Mouse (Mus musculus) intestine, postnatal 0 days (tissue): ENCODE data around the gene Pgbd5. TPM values are rescaled to one million over a fixed set of nuclear protein-coding genes. Genes with fewer than 3 reads are reported as not detected.

ENCODE experiments used
- ATAC-seq: fragments of 200-750 bp; cut with Nextera tagmentation; 2 replicates; pipeline ENCODE4 v1.8.0; 2017; ENCODE audit warnings: mild to moderate bottlenecking, moderate TSS enrichment, moderate library complexity
- H3K27ac ChIP-seq: fragments of 300-500 bp; sonication (generic); 2 replicates; pipeline ENCODE4 v1.5.1; 2014; ENCODE audit warnings: mild to moderate bottlenecking, low read depth, low read length, moderate library complexity
- H3K27me3 ChIP-seq: fragments of 300-500 bp; sonication (generic); replicated peaks from 2 replicates; pipeline ENCODE4 v1.6.1; 2014; ENCODE audit warnings: low read length, mixed read lengths; ENCODE audit not compliant: control insufficient read depth, insufficient read depth
- H3K36me3 ChIP-seq: fragments of 300-500 bp; sonication (generic); 2 replicates; pipeline ENCODE4 v1.6.1; 2014; ENCODE audit warnings: mild to moderate bottlenecking, moderate library complexity; ENCODE audit not compliant: control insufficient read depth, insufficient read depth
- H3K4me1 ChIP-seq: fragments of 300-500 bp; sonication (generic); replicated peaks from 2 replicates; pipeline ENCODE4 v1.6.1; 2014; ENCODE audit warnings: antibody characterized with exemption, low read length, mixed read lengths; ENCODE audit not compliant: control insufficient read depth, insufficient read depth
- H3K4me2 ChIP-seq: fragments of 300-500 bp; sonication (generic); replicated peaks from 2 replicates; pipeline ENCODE4 v1.6.1; 2014; ENCODE audit warnings: low read depth, mild to moderate bottlenecking, moderate library complexity
- H3K4me3 ChIP-seq: fragments of 300-500 bp; sonication (generic); 2 replicates; pipeline ENCODE4 v1.5.1; 2014; ENCODE audit warnings: low read depth, low read length
- H3K9ac ChIP-seq: fragments of 300-500 bp; sonication (generic); 2 replicates; pipeline ENCODE4 v1.6.1; 2014; ENCODE audit warnings: mild to moderate bottlenecking, low read depth, low read length
- H3K9me3 ChIP-seq: fragments of 300-500 bp; sonication (generic); 2 replicates; pipeline ENCODE4 v1.6.1; 2016; ENCODE audit warnings: mixed run types; ENCODE audit not compliant: control insufficient read depth
- CTCF ChIP-seq: sonication (generic); IDR thresholded peaks from 2 replicates; pipeline ENCODE4 v1.5.1; 2016; ENCODE audit warnings: low read depth, mild to moderate bottlenecking, control low read depth, antibody characterized with exemption, moderate library complexity
- WGBS: fragments of 180-500 bp; shearing (Covaris S2); extraction: QIAGEN DNeasy Blood & Tissue Kit; methylation state at CpG from one replicate; pipeline ENCODE4 v1.1.7; 2014; 5-methylcytosine and 5-hydroxymethylcytosine counted together
- polyA plus RNA-seq: library from polyadenylated mRNA; unstranded; fragments of >200 nt; fragmentation: Nextera tagmentation; extraction: Ambion mirVana; gene quantifications from 2 replicates; pipeline ENCODE4 v1.2.1, GENCODE M21; 2015

The Pgbd5 gene
- polyA plus RNA-seq, 1 experiment from 2014 or later: 1.9 TPM

DNA sequence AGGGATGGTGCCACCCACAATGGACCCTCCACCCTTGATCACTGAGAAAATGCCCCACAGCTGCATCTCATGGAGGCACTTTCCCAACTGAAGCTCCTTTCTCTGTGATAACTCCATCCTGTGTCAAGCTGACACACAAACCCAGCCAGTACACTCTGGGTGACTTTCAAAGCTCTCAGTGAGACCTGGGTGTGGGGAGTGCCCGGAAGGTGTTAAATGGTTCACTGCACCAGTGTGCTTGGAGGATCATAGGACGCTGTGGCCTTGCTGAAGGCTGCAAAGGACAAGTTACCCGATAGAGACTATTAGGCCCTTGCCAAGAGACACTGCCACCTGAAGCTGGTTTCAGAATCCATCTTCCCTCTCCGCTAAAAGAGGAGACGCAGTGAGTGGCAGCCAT, 36.2 kb upstream of the Pgbd5 start:
- H3K27ac ChIP-seq: no peak overlapping the region
- H3K4me1 ChIP-seq: no peaks in the 10 kb centered on the region
- H3K27me3 ChIP-seq: no peaks in the 10 kb centered on the region
- no peak for TF ChIP-seq CTCF
- H3K4me2 ChIP-seq: no peak overlapping the region
- no peak overlapping the region for H3K4me3 ChIP-seq
- 83% methylated on average over 5 of the region's 5 CpGs for WGBS
- H3K9me3 ChIP-seq: no peaks in the 10 kb centered on the region
- H3K36me3 ChIP-seq: no peaks in the 10 kb centered on the region
- ATAC-seq: no peak
- H3K9ac ChIP-seq: no peak overlapping the region

DNA sequence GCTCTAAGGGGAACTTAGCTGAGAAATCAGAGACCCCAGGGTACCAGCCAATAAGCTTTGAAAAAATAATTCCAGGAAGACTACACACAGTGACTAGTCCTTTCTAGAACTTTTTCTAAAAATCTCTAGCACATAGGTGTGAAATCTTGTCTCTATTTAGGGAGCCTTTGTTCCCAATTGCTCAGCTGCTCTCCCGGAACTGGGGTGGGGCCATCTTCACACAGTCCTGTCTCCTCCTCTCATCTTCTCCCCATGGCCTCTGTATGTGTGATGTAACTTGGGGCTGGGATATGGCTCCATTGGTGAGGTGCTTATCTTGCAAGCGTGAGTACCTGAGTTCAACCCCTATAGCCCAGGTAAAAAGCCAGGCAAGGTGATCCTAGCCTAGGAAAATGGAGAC, 25.2 kb upstream of the Pgbd5 start:
- Histone ChIP-seq H3K36me3 (no peaks in the 10 kb centered on the region), H3K27ac (no peak overlapping the region), H3K27me3 (no peaks in the 10 kb centered on the region), H3K4me3 (no peak overlapping the region), H3K9ac (no peak overlapping the region), H3K4me1 (no peaks in the 10 kb centered on the region), H3K4me2 (no peak overlapping the region), H3K9me3 (no peaks in the 10 kb centered on the region)
- TF ChIP-seq CTCF: no peak
- ATAC-seq: no peak
- 69% methylated on average over 2 of the region's 2 CpGs for WGBS

DNA sequence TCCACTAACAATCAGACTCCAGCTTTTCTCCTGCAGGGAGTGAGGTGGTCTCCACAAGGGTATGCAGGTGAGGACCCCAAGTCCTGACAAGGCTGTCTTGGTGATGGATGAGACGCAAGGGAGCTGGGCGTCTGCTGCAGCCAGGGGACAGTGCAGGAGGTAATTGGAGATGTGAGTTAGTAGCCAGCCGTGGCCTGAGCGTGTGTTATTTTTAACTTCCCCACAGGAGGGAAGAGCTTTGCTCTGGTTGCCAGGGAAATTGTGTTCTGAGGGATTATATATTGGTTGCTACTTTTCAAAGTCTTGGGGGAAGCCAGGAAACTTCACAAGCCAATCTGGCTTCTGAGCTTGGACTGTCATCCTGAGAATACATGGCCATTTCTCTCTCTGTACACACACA, 23.7 kb upstream of the Pgbd5 start:
- no peak overlapping the region for H3K4me2 ChIP-seq
- no peaks in the 10 kb centered on the region for H3K9me3 ChIP-seq
- no peaks in the 10 kb centered on the region for H3K4me1 ChIP-seq
- ATAC-seq: no peak
- H3K27ac ChIP-seq: no peak overlapping the region
- no peaks in the 10 kb centered on the region for H3K27me3 ChIP-seq
- H3K9ac ChIP-seq: no peak overlapping the region
- H3K4me3 ChIP-seq: no peak overlapping the region
- TF ChIP-seq CTCF: no peak
- WGBS: 25% methylated on average over 4 of the region's 4 CpGs
- no peaks in the 10 kb centered on the region for H3K36me3 ChIP-seq

DNA sequence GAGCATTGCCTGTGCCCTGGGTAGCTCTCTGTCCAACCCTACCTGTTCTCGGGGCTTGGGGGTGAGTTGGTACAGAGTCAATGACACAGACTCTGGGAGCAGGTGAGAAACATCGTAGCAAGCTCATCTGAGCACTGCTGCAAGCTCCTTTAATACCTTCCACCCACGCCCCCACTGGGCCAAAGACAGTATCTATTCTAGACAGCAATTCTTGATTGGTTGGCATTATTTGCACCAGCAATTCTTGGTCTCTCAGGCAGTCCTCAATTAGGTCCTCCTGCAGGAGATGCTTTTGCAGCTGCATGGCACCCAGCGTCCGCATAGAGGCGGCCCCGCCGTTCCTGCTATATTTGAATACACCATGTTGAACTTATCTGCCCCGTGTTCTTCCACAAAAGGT, 22.7 kb upstream of the Pgbd5 start:
- H3K9me3 ChIP-seq: no peaks in the 10 kb centered on the region
- H3K27ac ChIP-seq: no peak overlapping the region
- TF ChIP-seq CTCF: no peak
- no peak overlapping the region for H3K4me2 ChIP-seq
- no peak for ATAC-seq
- H3K36me3 ChIP-seq: no peaks in the 10 kb centered on the region
- no peak overlapping the region for H3K4me3 ChIP-seq
- no peaks in the 10 kb centered on the region for H3K4me1 ChIP-seq
- no peak overlapping the region for H3K9ac ChIP-seq
- H3K27me3 ChIP-seq: no peaks in the 10 kb centered on the region
- 80% methylated on average over 9 of the region's 9 CpGs for WGBS

DNA sequence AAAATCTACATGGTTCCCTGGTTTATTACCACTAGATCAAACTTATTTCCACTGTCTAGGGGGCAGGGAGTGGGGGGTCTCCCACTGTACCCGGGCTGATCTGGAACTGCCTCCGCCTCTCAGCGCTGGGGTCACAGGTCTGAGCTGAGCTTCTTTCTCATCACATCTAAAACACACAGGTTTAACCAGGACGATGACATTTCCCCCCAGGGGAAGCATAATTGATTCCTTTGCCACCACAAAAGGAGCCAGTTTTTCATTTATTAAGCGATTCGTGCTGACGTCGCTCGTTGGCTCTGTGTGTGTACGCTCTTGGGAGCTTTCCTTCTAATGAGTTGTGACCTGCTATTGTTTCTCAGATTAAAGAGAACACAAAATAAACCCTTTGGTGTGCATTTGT, 21.6 kb upstream of the Pgbd5 start:
- Histone ChIP-seq H3K27ac (no peak overlapping the region), H3K36me3 (no peaks in the 10 kb centered on the region), H3K9me3 (no peaks in the 10 kb centered on the region), H3K4me2 (no peak overlapping the region), H3K9ac (no peak overlapping the region), H3K4me3 (no peak overlapping the region), H3K4me1 (no peaks in the 10 kb centered on the region), H3K27me3 (no peaks in the 10 kb centered on the region)
- 75% methylated on average over 10 of the region's 10 CpGs for WGBS
- ATAC-seq: no peak
- TF ChIP-seq CTCF: no peak

DNA sequence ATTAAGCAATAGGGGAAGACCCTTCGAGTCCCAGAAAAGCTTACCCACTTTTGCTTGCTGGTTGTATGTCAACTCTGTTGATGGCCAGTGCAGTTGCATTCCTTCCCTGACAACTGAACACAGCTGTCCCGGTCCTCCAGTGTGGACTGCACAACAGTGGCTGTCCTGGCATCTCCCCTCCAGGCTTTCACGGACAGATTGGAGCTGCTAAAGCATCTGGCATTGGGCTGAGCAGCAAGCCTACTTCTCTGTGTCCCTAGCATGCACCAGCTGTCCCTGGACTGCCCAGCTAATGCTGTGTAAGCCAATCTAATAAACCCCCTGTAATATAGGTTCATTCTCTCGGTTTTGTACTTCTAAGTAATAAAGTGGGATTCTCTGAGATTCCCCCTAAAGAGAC, 21.2 kb upstream of the Pgbd5 start:
- whole genome bisulfite sequencing: 63% methylated on average over 4 of the region's 4 CpGs
- H3K4me3 ChIP-seq: no peak overlapping the region
- H3K9me3 ChIP-seq: no peaks in the 10 kb centered on the region
- no peak for ATAC-seq
- H3K27me3 ChIP-seq: no peaks in the 10 kb centered on the region
- no peaks in the 10 kb centered on the region for H3K4me1 ChIP-seq
- H3K4me2 ChIP-seq: no peak overlapping the region
- H3K27ac ChIP-seq: no peak overlapping the region
- no peak overlapping the region for H3K9ac ChIP-seq
- H3K36me3 ChIP-seq: no peaks in the 10 kb centered on the region
- no peak for TF ChIP-seq CTCF

DNA sequence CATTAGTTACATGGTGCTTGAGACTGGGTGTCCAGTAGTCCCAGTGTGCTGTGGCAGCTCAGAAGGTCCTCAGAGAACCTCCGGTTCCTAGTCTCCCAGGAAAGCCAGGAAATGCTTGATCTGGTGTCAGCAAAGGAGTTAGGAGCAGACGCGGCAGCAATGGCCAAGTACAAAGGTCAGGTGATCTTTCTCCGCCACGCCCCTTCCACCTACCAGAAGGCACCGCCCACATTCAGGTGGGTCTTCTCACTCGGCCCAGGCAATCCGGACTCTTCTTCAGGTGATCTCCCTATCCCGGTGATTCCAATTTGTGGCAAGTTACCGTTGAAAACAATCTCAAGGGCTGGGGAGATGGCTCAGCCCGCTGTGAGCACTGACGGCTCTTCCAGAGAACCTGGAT, 20.2 kb upstream of the Pgbd5 start:
- no peaks in the 10 kb centered on the region for H3K36me3 ChIP-seq
- TF ChIP-seq CTCF: no peak
- H3K4me3 ChIP-seq: no peak overlapping the region
- H3K4me1 ChIP-seq: no peaks in the 10 kb centered on the region
- no peaks in the 10 kb centered on the region for H3K9me3 ChIP-seq
- WGBS: 18% methylated on average over 12 of the region's 12 CpGs
- ATAC-seq: no peak
- H3K9ac ChIP-seq: no peak overlapping the region
- no peak overlapping the region for H3K27ac ChIP-seq
- peak overlapping the region; percentile 24 for H3K4me2 ChIP-seq
- no peaks in the 10 kb centered on the region for H3K27me3 ChIP-seq
